Mouse (Mus musculus) layer of hippocampus, postnatal 36 days (tissue): Measurements from ENCODE around the gene Robo1. TPM values are rescaled to one million over a fixed set of nuclear protein-coding genes. Genes with fewer than 3 reads are reported as not detected.
A peak's percentile ranks its signal among the peaks of the same experiment; 100 is the strongest.

Source experiments
- DNase-seq, 2 experiments: peaks; one replicate each; pipeline ENCODE4 v3.0.0; 2022
- total RNA-seq, 2 experiments: library from RNA; stranded (reverse); gene quantifications; 2 replicates each; pipeline ENCODE4 v1.2.3; 2021

Gene Robo1
- total RNA-seq, 2 experiments from 2014 or later, result 59.3 to 67.0 TPM

- no peak for DNase-seq
Observed at GRCm38 (mm10) chr16:72603487-72604206, 295.5 kb downstream of the Robo1 start.

GRCm38 (mm10) chr16:72605066-72605465 lies 297.0 kb downstream of the Robo1 start:
- DNase-seq, result peak; percentile 54 to 63

- no peak for DNase-seq
Observed at GRCm38 (mm10) chr16:72610661-72611112, 302.6 kb downstream of the Robo1 start.

GRCm38 (mm10) chr16:72614898-72615297 lies 306.8 kb downstream of the Robo1 start:
- no peak for DNase-seq

- no peak for DNase-seq
Observed at GRCm38 (mm10) chr16:72615360-72615759, 307.3 kb downstream of the Robo1 start.

- DNase-seq, result no peak
Observed at GRCm38 (mm10) chr16:72622371-72622770, 314.3 kb downstream of the Robo1 start.

GRCm38 (mm10) chr16:72622868-72623267 lies 314.8 kb downstream of the Robo1 start:
- no peak for DNase-seq

GRCm38 (mm10) chr16:72633846-72634245 lies 325.7 kb downstream of the Robo1 start:
- DNase-seq, result no peak

GRCm38 (mm10) chr16:72639332-72639940 lies 331.3 kb downstream of the Robo1 start:
- no peak for DNase-seq

- no peak for DNase-seq
Observed at GRCm38 (mm10) chr16:72640932-72641811, 333.1 kb downstream of the Robo1 start.

- DNase-seq, result no peak
Observed at GRCm38 (mm10) chr16:72645890-72646289, 337.8 kb downstream of the Robo1 start.

GRCm38 (mm10) chr16:72649314-72649713 lies 341.2 kb downstream of the Robo1 start:
- peak in 1 of 2 experiments; percentile 21 for DNase-seq

- no peak for DNase-seq
Observed at GRCm38 (mm10) chr16:72655411-72655810, 347.3 kb downstream of the Robo1 start.

- DNase-seq, result peak in 1 of 2 experiments; percentile 74
Observed at GRCm38 (mm10) chr16:72662837-72663350, 354.8 kb downstream of the Robo1 start.

- DNase-seq, result peak; percentile 72 to 73
Observed at GRCm38 (mm10) chr16:72663351-72664232, 355.5 kb downstream of the Robo1 start.

- DNase-seq, result no peak
Observed at GRCm38 (mm10) chr16:72664233-72664613, 356.1 kb downstream of the Robo1 start.

GRCm38 (mm10) chr16:72664806-72665205 lies 356.7 kb downstream of the Robo1 start:
- no peak for DNase-seq

- DNase-seq, result no peak
Observed at GRCm38 (mm10) chr16:72665454-72665853, 357.3 kb downstream of the Robo1 start.

- no peak for DNase-seq
Observed at GRCm38 (mm10) chr16:72670240-72671038, 362.3 kb downstream of the Robo1 start.

GRCm38 (mm10) chr16:72677234-72677633 lies 369.1 kb downstream of the Robo1 start:
- no peak for DNase-seq

GRCm38 (mm10) chr16:72678450-72678849 lies 370.3 kb downstream of the Robo1 start:
- no peak for DNase-seq
